9 mouse cellular contexts compared by ENCODE assay signal in the genomic region with DNA sequence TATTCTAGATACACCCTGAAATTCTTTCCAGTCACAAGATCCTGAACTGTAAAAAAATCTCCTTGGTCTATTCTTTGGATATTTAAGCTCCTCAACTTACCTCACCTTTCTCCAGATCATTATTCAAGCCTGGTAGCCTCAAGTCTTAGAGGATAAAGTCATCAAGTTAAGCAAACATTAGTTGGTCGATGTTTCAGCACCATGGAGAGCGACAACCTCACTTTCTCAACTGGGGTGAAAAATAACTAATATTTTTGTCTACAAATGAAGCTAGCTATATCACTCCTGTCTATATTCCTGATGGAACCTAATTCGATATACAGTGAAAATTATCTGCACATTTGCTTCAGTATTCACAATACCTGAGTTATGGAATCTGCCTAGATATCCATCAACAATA. TPM values are rescaled to one million over a fixed set of nuclear protein-coding genes. Genes with fewer than 3 reads are reported as not detected.
A peak's percentile ranks its signal among the peaks of the same experiment; 100 is the strongest.
DNase-seq lines count a peak whose midpoint lies in the region; ATAC-seq and TF ChIP-seq lines count a peak whose summit lies in the region.
"Had no signal": no experiment of that assay in that cellular context is flagged by ENCODE, and none has a peak within 500 bp of the region (broad histone marks: within the 10 kb centered on the region; RNA-seq: fewer than 3 reads in every experiment).

No protein-coding gene starts in this region.

- H3K9me3 ChIP-seq in stomach, postnatal 0 days (ENCODE audit: control insufficient read depth, low read length), result no peaks in the 10 kb centered on the region

- no peak for TF ChIP-seq EP300 in stomach, postnatal 0 days (optimal IDR thresholded peaks at IDR 0.05)

- H3K27me3 ChIP-seq in thymus, adult 2 months (ENCODE audit: control insufficient read depth, insufficient read depth, low read length), result no peaks in the 10 kb centered on the region
- H3K27me3 ChIP-seq in stomach, postnatal 0 days (ENCODE audit: control insufficient read depth, insufficient read depth, low read length), result no peaks in the 10 kb centered on the region

- ATAC-seq in stomach, postnatal 0 days (ENCODE audit: low FRiP score, low TSS enrichment), result no peak
- ATAC-seq in erythroblast, adult 5-6 weeks (replicated peaks; ENCODE audit: low FRiP score, poor library complexity, severe bottlenecking), result no peak

- TF ChIP-seq POLR2A in thymus, adult 2 months (IDR thresholded peaks at IDR 0.05; ENCODE audit: control insufficient read depth, extremely low read depth, insufficient read depth, low read length, poor library complexity), result no peak

- peak; percentile 44 to 69 for DNase-seq in heart, postnatal 14 days
- no peak for DNase-seq in heart, adult 11 months
- DNase-seq in thymus, postnatal 14 days, result peak; percentile 12
- DNase-seq in thymus, adult 2 months, result no peak
- peak; percentile 5 for DNase-seq in fibroblast of lung, adult 2 months (ENCODE audit: low read depth)
- peak; percentile 48 for DNase-seq in stomach, postnatal 0 days (ENCODE audit: low spot score)
- DNase-seq in yolk sac, embryonic 10.5 days (ENCODE audit: low spot score), result no peak
- DNase-seq: cerebellum, postnatal 36 days had no signal

- H3K9ac ChIP-seq in stomach, postnatal 0 days (ENCODE audit: low read length), result no peak overlapping the region

- H3K4me3 ChIP-seq in thymus, adult 2 months (ENCODE audit: control insufficient read depth, insufficient read depth, low read length), result no peak overlapping the region
- no peak overlapping the region for H3K4me3 ChIP-seq in stomach, postnatal 0 days (ENCODE audit: low read depth, low read length)

- no peaks in the 10 kb centered on the region for H3K4me1 ChIP-seq in thymus, adult 2 months (replicated peaks; ENCODE audit: control insufficient read depth, insufficient read depth, low read length)
- no peaks in the 10 kb centered on the region for H3K4me1 ChIP-seq in stomach, postnatal 0 days (replicated peaks; ENCODE audit: control insufficient read depth, insufficient read depth)

- no peaks in the 10 kb centered on the region for H3K36me3 ChIP-seq in thymus, adult 2 months (ENCODE audit: control insufficient read depth, insufficient read depth, low read length)
- no peaks in the 10 kb centered on the region for H3K36me3 ChIP-seq in stomach, postnatal 0 days (ENCODE audit: control insufficient read depth, insufficient read depth, low read length)

- 26% methylated on average over 3 of the region's 3 CpGs for WGBS in thymus, adult 2 months
- WGBS in stomach, postnatal 0 days, result 21% methylated on average over 3 of the region's 3 CpGs

- intact Hi-C loops in heart, postnatal 14 days (cut with DNase I), result no loop called here

- H3K4me2 ChIP-seq in stomach, postnatal 0 days (replicated peaks; ENCODE audit: low read depth), result no peak overlapping the region

- H3K27ac ChIP-seq in thymus, adult 2 months (ENCODE audit: control insufficient read depth, insufficient read depth, low read length), result no peak overlapping the region
- no peak overlapping the region for H3K27ac ChIP-seq in stomach, postnatal 0 days (replicated peaks)

- no peak for TF ChIP-seq CTCF in thymus, adult 2 months (IDR thresholded peaks at IDR 0.05; ENCODE audit: borderline replicate concordance, control insufficient read depth, extremely low read depth, insufficient read depth, low read length, poor library complexity)
- TF ChIP-seq CTCF in stomach, postnatal 0 days (IDR thresholded peaks at IDR 0.05; ENCODE audit: low read depth), result no peak

RNA-seq across cellular contexts. Expression of gene Map1b, which starts 48.0 kb away (rescaled TPM):
- 10 to 100 TPM; 20.6 to 24.3 TPM for total RNA-seq in heart, postnatal 14 days (2021)
- 0.92 and 1.1 TPM in 2 replicates for polyA plus RNA-seq in thymus, adult 2 months (2012; rRNA removed)
- 54.1 and 63.8 TPM in 2 replicates for polyA plus RNA-seq in stomach, postnatal 0 days (2015; fragmentation: Nextera tagmentation; extraction: Ambion mirVana)
- not detected in 2 replicates for total RNA-seq in erythroblast, adult 5-6 weeks (2015; ENCODE audit: low replicate concordance)
- total RNA-seq in erythroblast, adult 5-6 weeks (2017; ENCODE audit: low replicate concordance), result 0.17 and 0.28 TPM in 2 replicates

Comparison
In these comparisons a context has a peak if more than half of its experiments do, and no peak if none do; other contexts are left out.
1. DNase-seq: peak in heart, postnatal 14 days (2 of 2), thymus, postnatal 14 days (single experiment), fibroblast of lung, adult 2 months (single experiment) and stomach, postnatal 0 days (single experiment); none in heart, adult 11 months (single experiment), thymus, adult 2 months (single experiment) and yolk sac, embryonic 10.5 days (single experiment).
2. RNA of gene Map1b, which starts 48.0 kb away (total RNA-seq): 20.6 to 24.3 TPM in heart, postnatal 14 days; 0.17 to 0.28 TPM in erythroblast, adult 5-6 weeks; every median in the first group is over 10 times any median in the second.